Mouse (Mus musculus): ENCODE data around the gene Chd9.
"Not testable (repeated sequence)": the region's sequence is repeated elsewhere in the genome, so short reads cannot be mapped to it uniquely, and the experiment has no call there.

The Chd9 gene

DNA sequence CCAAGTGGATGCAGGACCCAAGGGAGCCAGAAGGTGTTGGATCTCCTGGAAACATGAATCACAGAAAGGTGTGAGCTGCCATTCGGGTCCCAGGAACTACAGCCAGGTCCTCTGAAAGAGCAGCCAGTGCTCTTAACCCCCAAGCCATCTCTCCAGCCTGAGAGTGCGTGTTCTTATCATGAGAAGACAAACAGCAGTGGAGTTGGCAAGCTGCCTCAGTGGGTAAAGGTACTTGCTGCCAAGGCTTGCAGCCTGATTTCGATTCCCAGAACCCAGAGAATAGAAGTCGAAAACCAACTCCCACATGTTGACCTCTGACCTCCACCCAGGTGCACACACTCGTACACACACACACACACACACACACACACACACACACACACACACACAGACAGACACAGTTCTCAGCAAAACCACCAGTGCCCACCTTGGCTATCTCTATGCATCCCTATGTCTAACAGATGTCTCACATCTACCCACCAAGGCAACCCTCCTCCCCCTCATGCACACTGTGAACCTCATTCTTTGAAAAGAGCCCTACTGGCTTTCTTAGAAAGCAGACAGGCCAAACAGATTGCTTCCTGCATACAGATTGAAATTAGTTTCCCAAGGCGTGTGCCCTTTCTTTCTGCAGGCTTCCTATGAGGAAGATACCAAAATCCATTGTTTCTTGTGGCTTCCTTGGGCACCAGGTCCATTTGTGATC, 43.4 kb downstream of the Chd9 start:
- no peak for DNase-seq

DNA sequence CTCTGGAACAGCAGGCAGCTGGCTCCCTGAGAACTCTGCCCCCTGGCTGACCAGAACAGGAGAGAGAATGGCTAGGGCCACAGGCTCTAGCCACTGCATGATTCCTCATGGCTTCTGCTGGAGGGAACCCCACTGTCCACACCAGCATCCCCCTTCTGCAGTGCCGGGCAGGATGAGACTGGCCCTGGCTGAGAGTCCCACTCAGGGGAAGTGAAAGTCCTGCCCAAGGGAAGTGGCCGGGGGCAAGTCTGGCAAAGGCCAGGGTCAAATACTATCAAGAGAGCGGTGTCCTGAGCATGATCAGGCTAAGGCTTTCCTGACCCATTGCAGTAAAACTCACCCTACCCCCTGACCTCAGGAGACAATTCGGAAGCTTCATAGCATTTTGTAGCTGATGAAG, 44.9 kb downstream of the Chd9 start:
- DNase-seq = no peak

DNA sequence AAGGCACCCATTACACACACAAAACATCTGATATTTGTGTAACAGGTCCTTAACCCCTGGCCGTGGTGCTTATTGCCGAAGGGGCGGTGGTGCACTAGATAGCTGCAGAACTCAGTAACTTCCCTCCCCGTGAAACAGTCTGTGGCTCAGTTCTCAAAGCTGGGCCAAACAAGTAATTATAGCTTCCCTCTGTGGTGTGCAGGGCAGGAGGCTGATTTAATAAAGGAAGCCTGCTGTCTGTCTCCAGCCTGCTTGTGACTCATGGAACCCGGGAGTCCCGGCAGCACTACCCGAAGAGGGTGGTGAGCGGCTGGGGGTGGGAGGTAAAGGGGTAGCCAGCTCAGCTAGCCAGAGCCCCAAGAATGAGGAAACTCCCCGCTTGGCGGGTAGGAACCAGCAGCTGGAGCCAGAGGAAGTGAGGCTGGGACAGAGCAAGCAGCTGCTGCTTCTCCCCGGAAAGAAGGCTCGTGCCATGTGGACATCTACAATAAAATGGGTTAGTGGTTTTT, 48.1 kb downstream of the Chd9 start:
- peak; percentile 89 for DNase-seq

DNA sequence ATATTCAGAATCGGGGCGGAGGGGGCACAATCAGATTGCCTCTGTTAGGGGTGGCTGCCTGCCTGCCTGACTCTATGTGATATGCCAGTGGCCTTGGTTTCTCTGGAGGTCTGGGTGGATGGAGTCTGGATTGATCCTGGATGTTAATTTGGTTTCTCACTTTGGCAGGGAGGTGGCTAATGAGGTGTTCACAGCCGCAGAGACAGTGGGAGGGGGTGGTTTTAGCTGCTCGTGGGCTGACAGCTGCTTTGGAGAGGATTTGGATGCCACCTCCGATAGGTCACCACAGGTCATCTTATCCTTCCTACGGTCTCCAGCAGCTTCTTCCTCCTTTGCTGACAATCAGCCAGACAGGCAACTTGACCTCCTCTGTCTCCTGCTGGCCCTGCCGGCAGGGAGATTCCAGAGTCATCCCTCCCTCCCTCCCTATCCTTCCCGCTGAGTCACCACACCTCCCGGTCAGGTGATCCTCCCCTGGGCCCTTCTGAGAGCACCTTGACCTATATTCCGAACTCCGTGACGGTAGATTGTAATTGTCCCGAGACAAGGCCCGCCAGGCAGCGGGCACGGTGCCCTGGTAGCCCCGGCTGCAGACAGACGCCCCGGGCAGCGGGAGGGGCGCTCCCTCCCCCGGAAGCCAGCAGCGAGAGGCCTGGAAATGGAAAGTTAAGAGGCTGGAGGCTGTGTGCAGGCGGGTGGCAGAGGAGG, 48.7 kb downstream of the Chd9 start:
- peak; percentile 86 for DNase-seq

DNA sequence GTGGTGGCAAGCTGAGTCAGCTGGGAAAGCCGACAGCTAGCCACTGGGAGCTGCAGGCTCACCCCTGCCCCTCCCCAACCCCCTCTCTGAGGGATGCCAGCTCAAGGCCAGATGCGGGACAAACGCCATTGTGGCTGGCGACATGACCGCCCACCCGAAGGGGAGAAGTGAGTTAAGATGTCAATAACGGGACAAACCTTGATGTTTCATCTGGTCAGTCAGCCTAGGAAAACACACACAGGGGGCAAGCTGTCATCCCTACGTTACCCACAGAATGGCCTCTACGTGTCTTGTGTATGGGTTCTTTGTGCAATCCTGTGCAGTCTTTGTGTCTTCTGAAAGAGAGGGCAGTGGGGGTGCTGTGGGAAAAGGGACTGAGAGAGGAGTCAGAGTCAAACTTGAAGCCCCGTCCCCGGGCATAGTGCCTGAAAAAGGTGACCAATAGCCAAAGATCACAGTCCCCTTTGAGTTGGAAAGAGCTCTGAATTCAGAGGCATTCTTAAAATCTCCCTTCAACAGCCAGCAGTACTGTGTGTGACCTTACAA, 49.4 kb downstream of the Chd9 start:
- no peak for DNase-seq

DNA sequence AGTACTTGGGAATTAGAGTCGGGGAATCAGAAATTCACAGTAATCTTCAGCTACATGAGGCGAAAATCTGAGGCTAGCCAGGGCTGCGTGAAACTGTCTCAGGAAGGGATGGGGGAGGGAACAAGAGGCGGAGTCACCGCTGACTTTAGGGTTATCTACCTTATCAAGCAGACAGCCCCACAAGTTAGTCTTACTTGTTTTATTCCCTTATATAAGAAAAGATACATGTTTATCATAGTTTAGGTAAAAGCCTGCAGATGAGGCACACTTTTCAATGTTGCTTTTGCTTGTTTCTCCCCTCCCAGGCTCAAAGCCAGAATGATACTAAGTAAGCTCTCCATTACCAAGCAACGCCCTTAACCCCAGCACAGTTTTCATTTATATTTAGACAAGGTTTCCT, 50.4 kb downstream of the Chd9 start:
- DNase-seq = no peak

DNA sequence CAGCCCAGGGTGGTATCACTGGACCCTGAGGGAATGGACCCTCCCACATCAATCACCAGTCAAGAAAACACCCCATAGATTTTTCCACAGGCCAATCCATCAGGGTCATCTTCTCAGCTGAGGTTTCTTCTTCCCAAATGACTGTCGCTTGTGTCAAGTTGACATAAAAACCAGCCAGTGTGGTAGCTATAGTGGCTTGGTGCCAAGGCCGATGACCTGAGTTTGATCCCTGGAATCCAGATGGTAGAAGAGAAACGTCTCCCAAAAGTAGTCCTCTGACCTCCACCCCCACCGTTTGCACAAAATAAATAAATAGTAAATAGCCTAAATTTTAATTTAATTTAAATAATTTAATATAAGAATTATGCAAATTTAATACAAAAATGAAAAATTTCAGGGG, 51.9 kb downstream of the Chd9 start:
- no peak for DNase-seq

DNA sequence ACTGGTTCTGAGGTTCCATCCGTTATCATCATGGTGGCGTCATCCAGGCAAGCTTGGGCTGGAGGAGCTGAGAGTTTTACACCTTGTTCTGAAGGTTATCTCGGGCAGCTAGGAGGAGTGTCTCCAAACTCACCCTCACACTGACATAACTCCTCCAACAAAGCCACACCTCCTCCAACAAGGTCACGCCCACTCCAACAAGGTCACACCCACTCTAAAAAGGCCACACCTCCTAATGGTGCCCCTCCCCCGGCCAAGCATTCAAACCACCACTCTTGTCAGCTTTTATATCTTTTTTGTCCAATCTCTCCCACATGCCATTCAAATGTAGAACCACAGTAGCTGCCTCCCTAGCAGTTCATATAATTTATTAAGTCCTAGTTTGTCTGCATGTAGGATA, 53.0 kb downstream of the Chd9 start:
- no peak for DNase-seq

DNA sequence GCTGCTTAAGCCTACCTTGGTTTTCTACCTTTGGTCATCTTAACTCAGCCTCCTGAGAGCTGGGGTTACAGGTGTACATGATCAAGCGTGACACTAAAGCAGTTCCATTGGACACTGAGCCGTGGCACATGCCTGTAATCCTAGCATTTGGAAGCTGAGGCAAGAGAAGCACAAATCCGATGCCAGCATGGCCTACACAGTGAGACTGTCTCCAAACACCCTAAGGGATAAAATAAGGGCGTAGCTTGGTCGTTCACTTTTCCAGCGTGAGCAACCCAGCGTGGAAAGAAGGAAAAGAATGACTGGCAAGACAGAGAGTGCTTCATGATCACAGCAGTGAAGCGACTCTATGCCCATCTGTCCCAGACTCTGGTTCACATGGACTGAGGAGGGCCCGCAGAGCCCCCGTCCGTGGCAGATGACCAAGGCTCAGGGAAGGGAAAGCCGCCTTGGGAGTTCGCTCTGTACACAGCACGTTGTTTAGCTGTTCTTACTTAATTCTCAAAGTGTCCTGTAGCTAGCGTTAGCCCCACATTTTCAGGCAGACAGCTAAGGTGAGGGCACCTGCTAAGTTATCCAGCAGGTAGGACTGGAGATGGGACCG, 54.0 kb downstream of the Chd9 start:
- DNase-seq = no peak

DNA sequence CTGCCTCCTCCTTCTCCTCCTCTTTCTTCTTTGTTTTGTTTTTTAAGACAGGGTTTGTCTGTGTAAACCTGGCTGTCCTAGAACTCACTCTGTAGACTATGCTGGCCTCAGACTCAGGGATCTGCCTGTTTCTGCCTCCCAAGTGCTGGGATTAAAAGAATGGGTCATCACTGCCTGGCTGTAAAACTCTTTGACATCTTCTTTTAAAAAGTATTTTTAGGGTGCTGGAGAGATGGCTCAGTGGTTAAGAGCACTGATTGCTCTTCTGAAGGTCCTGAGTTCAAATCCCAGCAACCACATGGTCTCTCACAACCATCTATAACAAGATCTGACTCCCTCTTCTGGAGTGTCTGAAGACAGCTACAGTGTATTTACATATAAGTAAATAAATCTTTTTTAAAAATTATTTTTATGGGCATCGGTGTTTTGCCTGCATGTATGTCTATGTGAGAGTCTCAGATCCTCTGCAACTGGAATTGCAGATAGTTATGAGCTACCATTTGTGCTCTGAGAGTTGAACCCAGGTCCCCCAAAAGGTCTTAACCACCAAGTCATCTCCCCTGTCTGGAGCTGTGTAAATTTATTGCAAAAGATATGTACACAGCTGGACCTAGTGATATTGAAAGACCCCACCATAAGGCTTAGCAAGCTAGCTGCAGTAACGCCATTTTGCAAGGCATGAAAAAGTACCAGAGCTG, 57.7 kb downstream of the Chd9 start:
- no peak for DNase-seq

DNA sequence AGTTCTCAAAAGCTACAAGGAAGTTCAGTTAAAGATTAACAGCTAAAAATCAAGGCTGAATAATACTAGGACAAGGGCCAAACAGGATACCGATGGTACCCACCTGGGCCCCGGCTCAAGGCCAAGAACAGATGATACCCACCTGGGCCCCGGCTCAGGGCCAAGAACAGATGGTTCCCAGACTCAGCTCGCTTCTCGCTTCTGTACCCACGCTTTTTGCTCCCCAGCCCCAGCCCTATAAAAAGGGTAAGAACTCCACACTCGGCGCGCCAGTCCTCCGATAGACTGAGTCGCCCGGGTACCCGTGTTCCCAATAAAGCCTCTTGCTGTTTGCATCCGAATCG, 58.2 kb downstream of the Chd9 start:
- not testable (repeated sequence) for DNase-seq

DNA sequence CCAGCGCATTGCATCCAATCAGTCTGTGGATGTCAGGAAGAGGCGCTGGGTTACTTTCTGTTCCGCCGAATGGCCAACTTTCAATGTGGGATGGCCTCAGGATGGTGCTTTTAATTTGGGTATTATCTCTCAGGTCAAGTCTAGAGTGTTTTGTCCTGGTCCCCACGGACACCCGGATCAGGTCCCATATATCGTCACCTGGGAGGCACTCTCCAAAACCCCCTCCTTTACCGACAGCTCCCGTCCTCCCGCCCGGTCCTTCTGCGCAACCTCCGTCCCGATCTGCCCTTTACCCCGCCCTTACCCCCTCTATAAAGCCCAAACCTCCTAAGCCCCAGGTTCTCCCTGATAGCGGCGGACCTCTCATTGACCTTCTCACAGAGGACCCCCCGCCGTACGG, 59.2 kb downstream of the Chd9 start:
- not testable (repeated sequence) for DNase-seq

DNA sequence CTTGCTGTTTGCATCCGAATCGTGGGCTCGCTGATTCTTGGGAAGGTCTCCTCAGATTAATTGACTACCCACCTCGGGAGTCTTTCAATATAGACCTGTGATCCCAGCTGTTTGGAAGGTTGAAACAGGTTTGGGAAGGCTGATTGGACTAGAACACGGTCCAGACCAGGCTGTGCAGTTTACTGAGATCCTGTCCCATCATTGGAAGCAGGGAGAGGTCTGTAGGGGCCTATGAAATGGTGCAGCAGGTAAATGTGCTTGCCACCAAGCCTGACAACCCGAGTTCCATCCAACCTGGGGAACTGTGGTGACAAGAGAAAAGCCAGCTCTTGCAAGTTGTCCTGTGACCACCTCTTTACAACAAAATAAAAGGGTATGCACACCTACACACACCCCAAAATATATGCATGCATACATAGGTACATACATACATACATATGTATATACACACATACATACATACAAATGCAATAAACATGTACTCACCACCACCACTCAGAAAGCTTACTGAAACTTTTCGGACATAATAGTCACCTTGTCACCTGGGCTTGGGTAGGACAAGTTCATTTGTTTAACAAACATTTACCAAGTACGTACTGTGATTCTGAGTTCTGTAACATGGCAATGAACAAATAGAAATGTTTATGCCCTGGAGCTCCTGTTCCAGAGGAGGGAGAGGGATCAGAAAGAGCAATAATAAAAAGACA, 63.9 kb downstream of the Chd9 start:
- no peak for DNase-seq

DNA sequence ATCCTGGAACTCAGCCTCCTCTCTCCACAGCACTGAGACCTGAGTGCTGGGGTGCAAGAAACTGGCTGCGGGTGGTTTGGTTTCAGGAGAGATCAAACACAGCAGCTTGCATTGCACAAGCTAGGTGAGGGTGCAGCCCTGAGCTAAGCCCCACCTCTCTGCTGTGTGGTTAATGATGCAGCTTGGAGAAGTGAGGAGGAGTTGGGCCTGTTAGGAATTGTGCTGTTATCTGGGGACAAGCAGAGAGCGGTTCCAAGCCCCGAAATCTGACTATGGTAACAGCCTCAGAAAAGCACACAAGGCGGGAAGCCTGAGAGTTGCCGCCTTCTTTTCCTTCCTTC, 64.4 kb downstream of the Chd9 start:
- no peak for DNase-seq

DNA sequence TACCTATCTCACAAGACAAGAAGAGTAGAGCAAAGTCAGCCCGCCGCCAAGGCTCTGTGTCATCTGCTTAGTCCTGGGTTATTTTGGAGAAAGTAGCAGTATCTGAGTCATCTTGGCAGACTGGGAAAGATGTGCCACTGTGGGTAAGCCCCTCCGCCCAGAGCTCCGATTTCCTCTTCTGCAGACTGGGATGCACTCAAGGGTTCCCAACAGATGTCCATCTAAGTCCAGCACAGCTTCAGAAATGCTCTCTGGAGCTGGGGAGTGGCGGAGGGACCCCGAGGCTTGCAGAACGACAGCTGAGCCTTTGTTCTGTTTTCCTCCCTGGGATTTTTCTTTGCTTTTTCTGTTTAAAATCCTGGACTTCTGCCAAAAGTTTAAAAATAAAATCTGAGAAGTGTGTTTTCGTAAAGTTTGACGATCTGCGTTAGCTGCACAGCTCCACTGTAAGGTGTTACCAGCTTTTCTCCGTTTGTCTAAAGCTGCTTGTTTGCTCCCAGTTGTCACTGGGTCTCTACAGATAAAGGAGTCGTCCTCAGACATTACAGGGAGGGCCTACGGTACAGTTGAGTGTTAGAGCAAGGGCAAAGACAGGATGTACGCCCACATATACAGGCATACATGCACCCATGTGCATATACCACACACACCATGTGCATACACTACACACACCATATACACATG, 66.2 kb downstream of the Chd9 start:
- no peak for DNase-seq

DNA sequence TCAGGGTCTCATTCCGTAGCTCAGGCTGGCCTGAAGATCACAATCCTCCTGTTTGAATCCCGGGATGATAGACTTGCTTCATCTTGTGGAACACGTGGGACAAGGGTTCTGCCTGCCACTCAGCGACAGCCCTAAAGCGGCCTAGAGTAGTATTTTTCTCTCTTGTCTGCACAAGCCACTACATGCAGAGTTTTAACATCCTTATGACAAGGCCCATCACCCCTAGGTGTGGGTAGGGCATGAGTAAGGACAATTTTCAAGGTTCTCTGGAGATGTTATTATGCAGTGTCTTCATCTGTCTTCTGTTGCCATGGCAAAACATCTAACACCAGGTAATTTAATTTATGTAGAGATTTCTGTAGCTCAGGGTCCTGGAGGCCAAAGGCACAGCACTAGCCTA, 69.2 kb downstream of the Chd9 start:
- DNase-seq = no peak

DNA sequence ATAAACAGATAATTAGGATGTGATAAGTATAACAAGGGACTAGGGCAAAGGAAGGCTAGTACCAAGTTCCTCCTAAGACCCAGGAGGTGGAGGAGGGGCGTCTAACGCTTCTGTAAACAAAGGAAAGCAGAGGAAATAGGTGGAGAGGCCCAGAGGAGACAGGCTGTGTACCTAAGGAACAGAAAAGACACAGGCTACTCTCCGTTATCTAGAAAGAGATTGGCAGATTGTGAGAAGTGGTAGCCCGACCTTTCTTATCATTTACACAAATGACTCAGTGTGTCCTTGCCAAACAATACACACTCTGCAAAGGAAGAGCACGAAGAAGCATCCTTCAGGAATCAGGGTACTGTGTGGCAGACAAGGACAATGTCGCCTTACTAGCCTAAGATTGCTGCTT, 70.4 kb downstream of the Chd9 start:
- no peak for DNase-seq

DNA sequence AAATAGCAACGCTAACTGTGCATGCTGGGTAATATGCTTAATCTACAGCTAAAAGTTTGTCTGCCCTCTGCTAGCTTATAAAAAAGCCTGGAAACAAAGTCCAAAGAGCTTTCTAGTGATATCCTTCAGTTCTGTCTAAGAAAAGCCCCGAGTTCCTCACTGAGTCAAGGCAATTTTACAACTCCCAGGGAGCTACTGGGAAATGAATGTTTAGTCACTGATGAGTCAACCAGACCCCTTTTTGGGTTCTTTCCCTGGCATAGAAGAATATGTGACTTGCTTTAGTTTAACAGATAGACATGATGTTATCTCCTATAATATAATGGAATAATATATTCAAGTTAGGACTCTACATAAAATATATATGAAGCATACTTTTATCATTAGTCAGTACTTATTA, 73.8 kb downstream of the Chd9 start:
- DNase-seq = no peak

DNA sequence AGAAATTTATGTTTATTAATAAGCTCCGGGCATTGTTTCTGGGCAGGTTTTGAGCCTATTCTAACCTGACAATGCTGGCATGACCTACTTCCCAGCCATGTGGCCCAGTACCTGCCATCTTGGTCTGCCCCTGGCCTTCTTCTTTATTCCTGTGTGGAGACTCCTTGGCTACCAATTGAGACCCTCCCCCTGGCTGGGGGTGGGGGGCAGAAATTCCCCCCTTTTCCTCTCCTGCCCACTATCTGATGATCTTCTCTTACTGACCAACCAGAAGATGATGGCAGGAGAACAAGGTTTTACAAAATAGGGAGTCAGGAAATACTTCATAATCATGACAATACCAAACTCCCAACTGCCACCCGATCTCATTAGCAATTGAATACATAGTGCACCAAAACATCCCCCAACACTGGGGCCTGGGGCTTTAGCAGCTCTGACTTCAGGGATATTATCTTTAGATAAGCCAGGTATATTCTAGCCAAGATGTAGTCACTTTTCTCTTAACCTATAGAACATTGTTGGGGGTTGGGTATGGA, 76.1 kb downstream of the Chd9 start:
- DNase-seq = no peak

DNA sequence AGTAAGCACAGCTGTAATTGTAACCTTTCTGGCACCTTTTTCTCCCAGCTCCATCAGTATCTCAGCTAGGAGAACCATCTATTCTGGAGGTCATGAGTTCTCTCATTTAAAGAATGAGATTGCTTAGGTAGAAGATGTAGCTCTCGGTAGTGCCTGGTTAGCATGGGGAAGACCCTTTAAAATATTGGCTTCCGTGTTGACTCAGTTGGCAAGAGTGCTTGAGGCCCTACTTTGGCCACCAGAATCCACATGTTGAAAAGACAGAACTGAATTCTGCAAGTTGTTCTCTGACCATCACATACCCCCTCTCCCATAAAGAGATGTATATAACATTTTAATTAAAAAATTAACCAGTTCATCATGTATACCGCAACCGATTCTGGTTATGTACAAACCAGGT, 78.8 kb downstream of the Chd9 start:
- DNase-seq = no peak

DNA sequence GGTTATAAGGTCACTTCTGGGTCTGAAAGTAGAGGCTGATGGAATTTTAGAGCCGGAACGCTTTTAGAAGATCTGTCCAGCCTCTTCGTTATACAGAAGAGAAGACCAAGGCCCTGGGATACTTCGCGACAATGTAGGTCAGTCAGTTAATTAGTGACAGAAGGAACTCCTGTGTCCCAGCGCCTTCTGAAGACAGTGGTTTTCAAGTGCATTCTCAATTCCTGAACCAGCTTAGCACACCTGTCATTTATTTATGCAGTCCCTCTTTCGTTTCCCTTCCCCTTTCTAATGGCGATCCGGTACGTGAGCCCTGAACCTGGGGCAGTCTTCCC, 79.3 kb downstream of the Chd9 start:
- DNase-seq = no peak

Measured in layer of hippocampus, adult 9-11 months (tissue).